Mouse (Mus musculus) adrenal gland, adult 18-20 months (tissue): ENCODE measurements around the gene Cacna1h. TPM values are rescaled to one million over a fixed set of nuclear protein-coding genes. Genes with fewer than 3 reads are reported as not detected.

Experiments
- DNase-seq, 2 experiments: peaks; one replicate each; pipeline ENCODE4 v3.0.0; 2021 to 2022; ENCODE audit warnings: low spot score in 2 of 2
- total RNA-seq, 2 experiments: library from RNA; stranded (reverse); gene quantifications; 1 replicate in 1 of 2; 2 replicates in 1 of 2; pipeline ENCODE4 v1.2.3; 2021

Cacna1h gene
- total RNA-seq, 2 experiments from 2014 or later, result 69.5 to 83.9 TPM

DNA sequence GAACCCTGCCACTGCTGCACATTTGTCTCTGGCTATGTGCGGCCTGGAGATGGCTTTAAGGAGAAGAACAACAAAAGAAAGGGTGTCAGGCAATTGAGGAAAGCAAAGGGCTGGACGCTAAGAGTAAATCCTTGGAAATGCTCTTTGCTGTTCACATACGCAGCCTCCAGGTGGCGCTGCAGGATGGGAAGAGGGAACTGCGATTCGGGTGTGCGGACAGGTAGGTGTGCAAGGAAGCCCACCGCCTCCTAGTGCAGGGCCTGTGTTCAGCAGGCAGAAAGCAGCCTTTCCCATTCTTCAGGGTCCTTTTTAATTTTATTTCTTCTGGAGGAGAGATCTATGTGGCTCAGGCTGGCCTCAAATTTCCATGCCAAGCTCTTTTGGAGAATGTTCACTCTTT is 99.6 kb downstream of the Cacna1h start:
- DNase-seq, result peak; percentile 66 to 72

DNA sequence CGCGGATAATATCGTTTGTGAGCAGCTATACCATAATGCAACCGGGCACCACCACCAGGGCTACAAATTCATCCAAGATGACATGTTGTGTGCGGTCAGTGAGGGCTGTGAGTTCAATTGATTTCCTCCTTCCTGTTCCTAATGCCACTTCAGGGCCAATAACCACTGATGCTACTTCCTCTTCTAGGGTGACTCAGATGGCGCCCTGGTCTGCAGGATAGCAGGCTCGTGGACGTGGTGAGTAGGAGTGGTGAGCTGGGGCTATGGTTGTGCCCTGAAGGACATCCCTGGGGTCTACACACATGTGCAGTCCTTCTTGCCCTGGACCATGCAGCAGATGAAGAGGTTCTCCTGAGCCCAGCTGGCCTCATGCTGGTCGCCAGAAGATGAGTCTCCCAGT is 101.3 kb downstream of the Cacna1h start:
- DNase-seq, result no peak

Other genes starting within 250 kb of the Cacna1h start
- gene BC003965, start 249.2 kb downstream of the Cacna1h start, total RNA-seq, result 10 to 100 TPM; 18.5 to 20.0 TPM
- gene Unkl, start 245.4 kb downstream of the Cacna1h start, total RNA-seq, result 10 to 100 TPM; 15.4 to 16.2 TPM
- gene Gnptg, start 193.7 kb downstream of the Cacna1h start, total RNA-seq, result 10 to 100 TPM; 42.4 to 46.5 TPM
- 10 to 100 TPM; 20.3 to 22.6 TPM for gene Tsr3, start 193.6 kb downstream of the Cacna1h start, total RNA-seq
- gene Baiap3, start 177.4 kb downstream of the Cacna1h start, total RNA-seq, result 10 to 100 TPM; 11.7 to 16.2 TPM
- gene Ube2i, start 159.2 kb downstream of the Cacna1h start, total RNA-seq, result 100 to 1,000 TPM; 207 to 260 TPM
- gene Prss34, start 135.4 kb downstream of the Cacna1h start, total RNA-seq, result under 1 TPM; 0.33 to 0.48 TPM
- not detected for gene Prss28, start 125.1 kb downstream of the Cacna1h start, total RNA-seq
- not detected for gene Prss29, start 115.1 kb downstream of the Cacna1h start, total RNA-seq
- gene Tpsab1, start 88.2 kb downstream of the Cacna1h start, total RNA-seq, result 1 to 10 TPM in 1 of 2 experiments, under 1 TPM in 1; 0.53 to 1.5 TPM
- gene Tpsb2, start 67.5 kb downstream of the Cacna1h start, total RNA-seq, result 1 to 10 TPM; 2.9 to 6.7 TPM
- under 1 TPM in 1 of 2 experiments, not detected in 1; 0.38 TPM for gene Tpsg1, start 64.5 kb downstream of the Cacna1h start, total RNA-seq
- gene Tekt4, start 20.8 kb upstream of the Cacna1h start, total RNA-seq, result not detected
- gene Sstr5, start 63.5 kb upstream of the Cacna1h start, total RNA-seq, result 1 to 10 TPM; 2.1 to 2.4 TPM
- 1 to 10 TPM in 1 of 2 experiments, under 1 TPM in 1; 0.73 to 1.6 TPM for gene Sox8, start 136.9 kb upstream of the Cacna1h start, total RNA-seq
- gene Lmf1, start 145.3 kb upstream of the Cacna1h start, total RNA-seq, result 10 to 100 TPM; 36.9 to 38.7 TPM